Mouse (Mus musculus) liver, adult 2 months (tissue): ENCODE measurements around the gene Arv1. TPM values are rescaled to one million over a fixed set of nuclear protein-coding genes. Genes with fewer than 3 reads are reported as not detected.

Experiments
- DNase-seq: peaks from one replicate; pipeline ENCODE4 v3.0.0-alpha.2; 2011; ENCODE audit warnings: low read depth, low spot score; ENCODE audit errors: extremely low read depth
- H3K27ac ChIP-seq: fragments of 200-500 bp; replicated peaks from 2 replicates; pipeline ENCODE4 v1.5.1; 2012; ENCODE audit warnings: low read depth, mild to moderate bottlenecking, control low read depth, inconsistent platforms, low read length; ENCODE audit not compliant: insufficient read depth
- H3K27me3 ChIP-seq: fragments of 200-500 bp; 2 replicates; pipeline ENCODE4 v1.6.1; 2012; ENCODE audit warnings: mild to moderate bottlenecking, moderate library complexity, low read length, inconsistent platforms; ENCODE audit not compliant: control insufficient read depth, insufficient read depth
- H3K36me3 ChIP-seq: fragments of 200-500 bp; 2 replicates; pipeline ENCODE4 v1.6.1; 2012; ENCODE audit warnings: low read length, inconsistent platforms; ENCODE audit not compliant: control insufficient read depth, insufficient read depth
- H3K4me1 ChIP-seq: fragments of 200-500 bp; 2 replicates; pipeline ENCODE4 v1.6.1; 2011; ENCODE audit warnings: low read length; ENCODE audit not compliant: control insufficient read depth, insufficient read depth
- H3K4me3 ChIP-seq: fragments of 200-500 bp; 2 replicates; pipeline ENCODE4 v1.5.1; 2011; ENCODE audit warnings: low read depth, mild to moderate bottlenecking, control low read depth, low read length, moderate library complexity; ENCODE audit not compliant: insufficient read depth
- H3K79me2 ChIP-seq: fragments of 200-500 bp; 2 replicates; pipeline ENCODE4 v1.6.1; 2012; ENCODE audit warnings: inconsistent platforms, mild to moderate bottlenecking, low read length, moderate library complexity; ENCODE audit not compliant: control insufficient read depth, insufficient read depth
- H3K9ac ChIP-seq: fragments of 200-500 bp; 2 replicates; pipeline ENCODE4 v1.6.1; 2012; ENCODE audit warnings: low read depth, mild to moderate bottlenecking, control low read depth, inconsistent platforms, low read length
- CTCF ChIP-seq: fragments of 200-500 bp; IDR thresholded peaks from 2 replicates; pipeline ENCODE4 v1.5.1; 2011; ENCODE audit warnings: low read depth, low read length, control low read depth
- POLR2A ChIP-seq: fragments of 200-500 bp; IDR thresholded peaks from 2 replicates; pipeline ENCODE4 v1.6.1; 2011; ENCODE audit warnings: low read length, control low read depth; ENCODE audit not compliant: insufficient read depth; ENCODE audit errors: extremely low read depth
- WGBS: fragments of 180-500 bp; shearing (Covaris S2); methylation state at CpG from one replicate; pipeline ENCODE4 v1.1.7; 2018; 5-methylcytosine and 5-hydroxymethylcytosine counted together
- polyA plus RNA-seq: library from polyadenylated mRNA; depleted of rRNA; stranded (reverse); fragments of >200 nt; gene quantifications from 2 replicates; pipeline ENCODE4 v1.2.3, GENCODE M21; 2012
- total RNA-seq: library from RNA; depleted of rRNA; stranded (reverse); fragments of >200 nt; gene quantifications from 2 replicates; pipeline ENCODE4 v1.2.3, GENCODE M21; 2014

Gene Arv1
- total and polyA plus RNA-seq, 2 experiments = 1.7 to 6.8 TPM

GRCm38 (mm10) chr8:124700271-124700670 is 21.7 kb upstream of the Arv1 start:
- Histone ChIP-seq H3K27ac (no peak overlapping the region), H3K79me2 (no peaks in the 10 kb centered on the region), H3K4me1 (no peaks in the 10 kb centered on the region), H3K27me3 (no peaks in the 10 kb centered on the region), H3K36me3 (peaks cover 6% of the 10 kb centered on the region), H3K9ac (no peak overlapping the region), H3K4me3 (no peak overlapping the region)
- WGBS = 91% methylated on average over 5 of the region's 5 CpGs
- DNase-seq = no peak
- TF ChIP-seq CTCF = no peak
- no peak for TF ChIP-seq POLR2A

GRCm38 (mm10) chr8:124701023-124701422 is 20.9 kb upstream of the Arv1 start:
- H3K27ac ChIP-seq = no peak overlapping the region
- 85% methylated on average over 9 of the region's 9 CpGs for WGBS
- no peak for TF ChIP-seq POLR2A
- no peak for TF ChIP-seq CTCF

GRCm38 (mm10) chr8:124702183-124702582 is 19.8 kb upstream of the Arv1 start:
- 78% methylated on average over 3 of the region's 3 CpGs for WGBS
- H3K36me3 ChIP-seq = peaks cover 9% of the 10 kb centered on the region

More at GRCm38 (mm10) chr8:124701023-124701422, 20.9 kb upstream of the Arv1 start:
- Histone ChIP-seq H3K79me2 (no peaks in the 10 kb centered on the region), H3K4me1 (no peaks in the 10 kb centered on the region), H3K9ac (no peak overlapping the region), H3K4me3 (no peak overlapping the region), H3K36me3 (peaks cover 7% of the 10 kb centered on the region), H3K27me3 (no peaks in the 10 kb centered on the region)
- no peak for DNase-seq

GRCm38 (mm10) chr8:124703526-124703925 is 18.4 kb upstream of the Arv1 start:
- no peaks in the 10 kb centered on the region for H3K4me1 ChIP-seq
- H3K4me3 ChIP-seq = no peak overlapping the region
- H3K27ac ChIP-seq = no peak overlapping the region
- no peaks in the 10 kb centered on the region for H3K27me3 ChIP-seq
- H3K79me2 ChIP-seq = no peaks in the 10 kb centered on the region
- WGBS = 66% methylated on average over 4 of the region's 4 CpGs
- DNase-seq = no peak
- no peak overlapping the region for H3K9ac ChIP-seq
- H3K36me3 ChIP-seq = peaks cover 10% of the 10 kb centered on the region
- TF ChIP-seq POLR2A (no peak), CTCF (no peak)

More at GRCm38 (mm10) chr8:124702183-124702582, 19.8 kb upstream of the Arv1 start:
- H3K4me3 ChIP-seq = no peak overlapping the region
- no peak for TF ChIP-seq CTCF
- no peak for TF ChIP-seq POLR2A
- H3K4me1 ChIP-seq = no peaks in the 10 kb centered on the region
- H3K27ac ChIP-seq = no peak overlapping the region
- H3K79me2 ChIP-seq = no peaks in the 10 kb centered on the region
- no peak overlapping the region for H3K9ac ChIP-seq
- DNase-seq = no peak
- H3K27me3 ChIP-seq = no peaks in the 10 kb centered on the region

- Histone ChIP-seq H3K4me1 (no peaks in the 10 kb centered on the region), H3K79me2 (no peaks in the 10 kb centered on the region), H3K27me3 (no peaks in the 10 kb centered on the region), H3K9ac (no peak overlapping the region), H3K4me3 (no peak overlapping the region), H3K36me3 (peaks cover 8% of the 10 kb centered on the region), H3K27ac (no peak overlapping the region)
- TF ChIP-seq CTCF (no peak), POLR2A (no peak)
- DNase-seq = no peak
- WGBS = 82% methylated on average over 4 of the region's 4 CpGs
Observed at GRCm38 (mm10) chr8:124704376-124704775, 17.6 kb upstream of the Arv1 start.

- no peaks in the 10 kb centered on the region for H3K27me3 ChIP-seq
- no peaks in the 10 kb centered on the region for H3K4me1 ChIP-seq
- TF ChIP-seq CTCF = no peak
- TF ChIP-seq POLR2A = no peak
- no peak overlapping the region for H3K4me3 ChIP-seq
- no peak overlapping the region for H3K27ac ChIP-seq
- no peak overlapping the region for H3K9ac ChIP-seq
- WGBS = 99% methylated on average over 8 of the region's 8 CpGs
- H3K79me2 ChIP-seq = no peaks in the 10 kb centered on the region
- no peak for DNase-seq
- H3K36me3 ChIP-seq = peaks cover 7% of the 10 kb centered on the region; the same call in 1 of the 2 replicates
Observed at GRCm38 (mm10) chr8:124705823-124706222, 16.1 kb upstream of the Arv1 start.
